14 mouse cellular contexts compared by ENCODE assay signal in the genomic region with DNA sequence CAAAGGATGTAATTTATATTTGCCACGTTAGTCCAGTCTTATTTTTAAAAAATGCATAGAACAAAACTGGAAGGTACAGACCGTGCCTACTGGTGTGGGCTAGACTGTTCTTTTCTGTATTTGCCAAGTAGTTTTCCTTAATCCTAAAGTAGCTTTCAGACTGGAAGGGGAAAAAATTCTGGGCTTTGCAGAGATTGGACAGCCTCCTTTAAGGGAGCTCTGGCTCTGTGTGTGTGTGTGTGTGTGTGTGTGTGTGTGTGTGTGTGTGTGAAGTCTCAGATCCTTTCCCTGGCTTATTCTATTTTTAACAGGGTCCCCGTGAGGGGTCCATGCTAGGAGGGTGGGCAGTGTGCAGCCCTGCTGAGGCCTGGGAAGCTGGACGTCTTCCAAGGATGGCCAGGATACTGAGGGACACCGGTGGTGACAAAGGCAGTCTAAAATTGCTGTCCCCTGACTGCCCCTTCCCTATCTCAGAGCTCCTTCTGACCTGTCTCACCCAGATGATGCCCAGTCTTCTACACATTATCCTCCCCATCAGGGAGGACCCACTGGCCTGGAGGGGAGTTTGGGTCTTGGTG. TPM values are rescaled to one million over a fixed set of nuclear protein-coding genes. Genes with fewer than 3 reads are reported as not detected.
DNase-seq lines count a peak whose midpoint lies in the region; ATAC-seq and TF ChIP-seq lines count a peak whose summit lies in the region.
"Had no signal": no experiment of that assay in that cellular context is flagged by ENCODE, and none has a peak within 500 bp of the region (broad histone marks: within the 10 kb centered on the region; RNA-seq: fewer than 3 reads in every experiment).

No protein-coding gene starts in this region.

- no peaks in the 10 kb centered on the region for H3K9me3 ChIP-seq in kidney, embryonic 15.5 days (replicated peaks)
- H3K9me3 ChIP-seq in limb, embryonic 15.5 days, result no peaks in the 10 kb centered on the region
- H3K9me3 ChIP-seq: midbrain, embryonic 15.5 days had no signal

- H3K27ac ChIP-seq in kidney, embryonic 15.5 days, result peak overlapping the region; percentile 63; the same call in 1 of the 2 replicates
- H3K27ac ChIP-seq in bone marrow macrophage, adult 2 months (ENCODE audit: insufficient read depth, low read depth, low read length), result peak overlapping the region; percentile 97
- H3K27ac ChIP-seq in limb, embryonic 15.5 days, result peak overlapping the region; percentile 17
- H3K27ac ChIP-seq: midbrain, embryonic 15.5 days had no signal

- no peak overlapping the region for H3K9ac ChIP-seq in kidney, embryonic 15.5 days
- H3K9ac ChIP-seq in limb, embryonic 15.5 days, result no peak overlapping the region
- H3K9ac ChIP-seq: midbrain, embryonic 15.5 days had no signal

- H3K27me3 ChIP-seq in kidney, embryonic 15.5 days, result no peaks in the 10 kb centered on the region
- no peaks in the 10 kb centered on the region for H3K27me3 ChIP-seq in limb, embryonic 15.5 days
- H3K27me3 ChIP-seq: midbrain, embryonic 15.5 days had no signal

- no peak for ATAC-seq in cerebellum, adult (ENCODE audit: insufficient number of reproducible peaks, low FRiP score, low TSS enrichment)
- ATAC-seq in kidney, embryonic 15.5 days (replicated peaks; ENCODE audit: low FRiP score), result no peak
- no peak for ATAC-seq in limb, embryonic 15.5 days (ENCODE audit: insufficient number of reproducible peaks, low FRiP score, low TSS enrichment, low read depth)
- no peak for ATAC-seq in erythroblast, adult 5-6 weeks (replicated peaks; ENCODE audit: low FRiP score, poor library complexity, severe bottlenecking)
- ATAC-seq: midbrain, embryonic 15.5 days had no signal

- DNase-seq in cerebellum, postnatal 25 days, result peak; percentile 30 to 53
- no peak for DNase-seq in kidney, postnatal 14 days
- DNase-seq in urinary bladder, postnatal 4 days (ENCODE audit: low spot score in 2 of 2), result no peak
- DNase-seq: layer of hippocampus, adult 9-11 months; spleen, adult 18-20 months; thymus, postnatal 14 days had no signal

- H3K4me2 ChIP-seq in kidney, embryonic 15.5 days, result no peak overlapping the region
- H3K4me2 ChIP-seq in limb, embryonic 15.5 days, result no peak overlapping the region
- H3K4me2 ChIP-seq: midbrain, embryonic 15.5 days had no signal

- TF ChIP-seq CTCF in bone marrow macrophage, adult 2 months (IDR thresholded peaks at IDR 0.05; ENCODE audit: low read depth, low read length), result no peak

- peaks cover 32% of the 10 kb centered on the region for H3K4me1 ChIP-seq in kidney, embryonic 15.5 days
- H3K4me1 ChIP-seq in bone marrow macrophage, adult 2 months (ENCODE audit: control insufficient read depth, insufficient read depth, low read length), result peaks cover 51% of the 10 kb centered on the region
- peaks cover 32% of the 10 kb centered on the region for H3K4me1 ChIP-seq in limb, embryonic 15.5 days

- H3K36me3 ChIP-seq in kidney, embryonic 15.5 days, result no peaks in the 10 kb centered on the region
- H3K36me3 ChIP-seq in limb, embryonic 15.5 days, result 0 out of 2 replicates have a peak, but pooled peaks cover 9% of the 10 kb centered on the region
- H3K36me3 ChIP-seq: midbrain, embryonic 15.5 days had no signal

- 76% methylated on average over 5 of the region's 5 CpGs for WGBS in kidney, embryonic 15.5 days
- 57% methylated on average over 5 of the region's 5 CpGs for WGBS in limb, embryonic 15.5 days

- TF ChIP-seq POLR2A in bone marrow macrophage, adult 2 months (IDR thresholded peaks at IDR 0.05; ENCODE audit: borderline replicate concordance, low read depth, low read length), result 0 out of 2 replicates have a peak, but pooled peaks have one; percentile 23

- no peak overlapping the region for H3K4me3 ChIP-seq in kidney, embryonic 15.5 days (replicated peaks)
- no peak overlapping the region for H3K4me3 ChIP-seq in bone marrow macrophage, adult 2 months (ENCODE audit: insufficient read depth, low read length)
- no peak overlapping the region for H3K4me3 ChIP-seq in limb, embryonic 15.5 days
- H3K4me3 ChIP-seq: midbrain, embryonic 15.5 days had no signal

RNA-seq across cellular contexts. Expression of gene Eef2k, which starts 27.9 kb away (rescaled TPM):
- 23.8 and 27.6 TPM in 2 replicates for polyA plus RNA-seq in kidney, embryonic 15.5 days (2015; fragmentation: Nextera tagmentation; extraction: Ambion mirVana)
- polyA plus RNA-seq in bone marrow macrophage, adult 2 months (2012; ENCODE audit: insufficient read depth, insufficient read length, missing spikeins), result 10.4 and 15.1 TPM in 2 replicates
- polyA plus RNA-seq in limb, embryonic 15.5 days (2015; fragmentation: Nextera tagmentation; extraction: Ambion mirVana), result 83.7 and 87.9 TPM in 2 replicates
- total RNA-seq in erythroblast, adult 5-6 weeks (2015; ENCODE audit: low replicate concordance), result 12.3 and 24.0 TPM in 2 replicates
- total RNA-seq in erythroblast, adult 5-6 weeks (2017; ENCODE audit: low replicate concordance), result 77.4 and 97.0 TPM in 2 replicates

RNA-seq across cellular contexts. Expression of gene Polr3e, which starts 47.0 kb away (rescaled TPM):
- polyA plus RNA-seq in kidney, embryonic 15.5 days (2015; fragmentation: Nextera tagmentation; extraction: Ambion mirVana), result 42.7 and 44.0 TPM in 2 replicates
- 9.2 and 9.3 TPM in 2 replicates for polyA plus RNA-seq in bone marrow macrophage, adult 2 months (2012; ENCODE audit: insufficient read depth, insufficient read length, missing spikeins)
- 38.4 and 38.6 TPM in 2 replicates for polyA plus RNA-seq in limb, embryonic 15.5 days (2015; fragmentation: Nextera tagmentation; extraction: Ambion mirVana)
- 3.1 and 3.3 TPM in 2 replicates for total RNA-seq in erythroblast, adult 5-6 weeks (2015; ENCODE audit: low replicate concordance)
- total RNA-seq in erythroblast, adult 5-6 weeks (2017; ENCODE audit: low replicate concordance), result 1.5 and 6.2 TPM in 2 replicates

RNA-seq across cellular contexts. Expression of gene Gm5737, which starts 58.4 kb away (rescaled TPM):
- not detected in 2 replicates for polyA plus RNA-seq in kidney, embryonic 15.5 days (2015; fragmentation: Nextera tagmentation; extraction: Ambion mirVana)
- polyA plus RNA-seq in bone marrow macrophage, adult 2 months (2012; ENCODE audit: insufficient read depth, insufficient read length, missing spikeins), result not detected in 2 replicates
- polyA plus RNA-seq in limb, embryonic 15.5 days (2015; fragmentation: Nextera tagmentation; extraction: Ambion mirVana), result not detected in 2 replicates
- not detected in 2 replicates for total RNA-seq in erythroblast, adult 5-6 weeks (2015; ENCODE audit: low replicate concordance)
- not detected in 2 replicates for total RNA-seq in erythroblast, adult 5-6 weeks (2017; ENCODE audit: low replicate concordance)
- total RNA-seq: liver, adult 2 months; MEL had no signal
- polyA plus RNA-seq: liver, adult 2 months had no signal

Comparison
In these comparisons a context has a peak if more than half of its experiments do, and no peak if none do; other contexts are left out.
1. DNase-seq: peak in cerebellum, postnatal 25 days (2 of 2); none in kidney, postnatal 14 days (single experiment) and urinary bladder, postnatal 4 days (0 of 2).
2. H3K27ac ChIP-seq: peak in every context shown above with its lines; median percentile 97 in bone marrow macrophage, adult 2 months; 63 in kidney, embryonic 15.5 days; 17 in limb, embryonic 15.5 days.